Comparison of ENCODE assay signal across 8 mouse cellular contexts in the genomic region with DNA sequence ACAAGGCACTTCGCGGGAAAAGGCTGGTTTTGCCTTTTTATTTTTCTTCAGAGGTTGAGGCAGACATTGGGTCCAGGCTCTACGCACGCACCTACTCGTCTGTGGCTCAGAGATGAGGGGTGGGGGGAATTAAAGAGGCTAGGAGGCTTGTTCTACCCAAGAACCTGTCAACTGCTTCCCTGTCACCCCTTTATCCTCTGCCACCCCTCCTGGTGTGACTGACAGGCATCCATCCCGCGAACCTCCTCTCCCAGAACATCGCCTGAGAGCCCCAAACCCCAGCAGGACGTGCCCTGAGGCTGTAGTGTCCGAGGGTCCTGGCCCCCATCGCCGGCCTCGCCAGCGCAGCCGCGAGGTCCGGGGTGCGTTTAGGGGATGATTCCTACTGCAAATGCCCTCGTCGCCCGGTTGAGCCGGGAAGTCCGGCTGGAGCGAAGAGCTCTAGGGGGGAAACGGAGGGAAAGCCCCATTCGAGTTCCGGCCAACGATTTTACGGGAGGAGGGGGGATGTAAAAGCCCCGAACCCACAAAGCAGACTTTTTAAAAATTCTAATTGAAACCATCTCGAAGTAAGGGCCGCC. TPM values are rescaled to one million over a fixed set of nuclear protein-coding genes. Genes with fewer than 3 reads are reported as not detected.
DNase-seq lines count a peak whose midpoint lies in the region; ATAC-seq and TF ChIP-seq lines count a peak whose summit lies in the region.

No protein-coding gene starts in this region.

- peaks cover 75% of the 10 kb centered on the region for H3K4me1 ChIP-seq in E14TG2a.4 (replicated peaks; ENCODE audit: low read depth, low read length)
- H3K4me1 ChIP-seq in intestine, embryonic 14.5 days (replicated peaks; ENCODE audit: control insufficient read depth, insufficient read depth, low read length): peaks cover 34% of the 10 kb centered on the region
- H3K4me1 ChIP-seq in liver, embryonic 13.5 days (replicated peaks): peaks cover 47% of the 10 kb centered on the region

- no peak for TF ChIP-seq CTCF in E14TG2a.4 (conservative IDR thresholded peaks at IDR 0.05; ENCODE audit: low read length)

- ATAC-seq in common myeloid progenitor, adult 5-6 weeks (replicated peaks; ENCODE audit: low read depth, poor library complexity, severe bottlenecking): 0 out of 2 replicates have a peak, but pooled peaks have one; percentile 1
- ATAC-seq in intestine, embryonic 14.5 days (replicated peaks; ENCODE audit: low FRiP score, low TSS enrichment, low read depth): peak; percentile 8; the same call in 1 of the 2 replicates
- peak; percentile 56 for ATAC-seq in liver, embryonic 13.5 days (ENCODE audit: low read depth)

- peaks cover 6% of the 10 kb centered on the region for H3K36me3 ChIP-seq in E14TG2a.4 (ENCODE audit: insufficient read depth, low read length)
- H3K36me3 ChIP-seq in intestine, embryonic 14.5 days (ENCODE audit: control insufficient read depth, insufficient read depth, low read length): no peaks in the 10 kb centered on the region
- no peaks in the 10 kb centered on the region for H3K36me3 ChIP-seq in liver, embryonic 13.5 days

- DNase-seq in 3T3-L1 (ENCODE audit: low read depth, low spot score): peak; percentile 70
- DNase-seq in gastrocnemius, postnatal 10 days: peak; percentile 40
- DNase-seq in intestine, embryonic 14.5 days (ENCODE audit: low spot score): no peak
- no peak for DNase-seq in liver, embryonic 13.5 days
- DNase-seq in skeletal muscle tissue, adult 2 months (ENCODE audit: low read depth, low spot score): peak; percentile 20
- no peak for DNase-seq in ovary, postnatal 10 days (ENCODE audit: low spot score)

- H3K9me3 ChIP-seq in E14TG2a.4 (ENCODE audit: low read length): no peaks in the 10 kb centered on the region
- no peaks in the 10 kb centered on the region for H3K9me3 ChIP-seq in intestine, embryonic 14.5 days (ENCODE audit: control insufficient read depth, low read length)
- H3K9me3 ChIP-seq in liver, embryonic 13.5 days (replicated peaks): no peaks in the 10 kb centered on the region

- peak overlapping the region; percentile 98 for H3K27ac ChIP-seq in intestine, embryonic 14.5 days (ENCODE audit: low read depth)
- H3K27ac ChIP-seq in liver, embryonic 13.5 days: peak overlapping the region; percentile 87

- WGBS in intestine, embryonic 14.5 days: under 1% methylated on average over 32 of the region's 32 CpGs
- WGBS in liver, embryonic 13.5 days (ENCODE audit: insufficient replicate concordance): under 1% methylated on average over 32 of the region's 32 CpGs

- peak overlapping the region; percentile 99 for H3K4me2 ChIP-seq in intestine, embryonic 14.5 days (ENCODE audit: low read length)
- peak overlapping the region; percentile 100 for H3K4me2 ChIP-seq in liver, embryonic 13.5 days

- peak overlapping the region; percentile 78 for H3K9ac ChIP-seq in intestine, embryonic 14.5 days (ENCODE audit: low read length)
- peak overlapping the region; percentile 87 for H3K9ac ChIP-seq in liver, embryonic 13.5 days

- peak overlapping the region; percentile 84 for H3K4me3 ChIP-seq in E14TG2a.4 (replicated peaks; ENCODE audit: low read length)
- H3K4me3 ChIP-seq in intestine, embryonic 14.5 days (ENCODE audit: low read depth, low read length): peak overlapping the region; percentile 58
- peak overlapping the region; percentile 77 for H3K4me3 ChIP-seq in liver, embryonic 13.5 days (replicated peaks)

- H3K27me3 ChIP-seq in E14TG2a.4 (ENCODE audit: insufficient read depth, low read length): 0 out of 2 replicates have a peak, but pooled peaks cover 9% of the 10 kb centered on the region
- H3K27me3 ChIP-seq in intestine, embryonic 14.5 days (replicated peaks; ENCODE audit: control insufficient read depth, insufficient read depth, low read length): no peaks in the 10 kb centered on the region
- 0 out of 2 replicates have a peak, but pooled peaks cover 4% of the 10 kb centered on the region for H3K27me3 ChIP-seq in liver, embryonic 13.5 days

RNA-seq across cellular contexts. Expression of gene Acot11, which starts 34.5 kb away (rescaled TPM):
- 2.0 and 3.4 TPM in 2 replicates for total RNA-seq in common myeloid progenitor, adult 5-6 weeks (2017)
- total RNA-seq in gastrocnemius, postnatal 10 days (2021): 1 to 10 TPM; 5.3 to 7.4 TPM
- polyA plus RNA-seq in intestine, embryonic 14.5 days (2014; fragmentation: Nextera tagmentation; extraction: Ambion mirVana): 5.9 and 7.3 TPM in 2 replicates
- polyA plus RNA-seq in liver, embryonic 13.5 days (2015; fragmentation: Nextera tagmentation; extraction: Ambion mirVana): 5.0 TPM in 2 replicates

Comparison
In these comparisons a context has a peak if more than half of its experiments do, and no peak if none do; other contexts are left out.
1. DNase-seq: peak in 3T3-L1 (single experiment), gastrocnemius, postnatal 10 days (single experiment) and skeletal muscle tissue, adult 2 months (single experiment); none in intestine, embryonic 14.5 days (single experiment), liver, embryonic 13.5 days (single experiment) and ovary, postnatal 10 days (single experiment).
2. ATAC-seq: peak in every context shown above with its lines; median percentile 56 in liver, embryonic 13.5 days; 8 in intestine, embryonic 14.5 days; 1 in common myeloid progenitor, adult 5-6 weeks.
3. Peak in every context shown above with its lines, with median percentiles within 50 percentile points of each other: H3K4me3 ChIP-seq.